Mouse (Mus musculus) heart, embryonic 14.5 days (tissue): ENCODE data around the gene Stat4. TPM values are rescaled to one million over a fixed set of nuclear protein-coding genes. Genes with fewer than 3 reads are reported as not detected.

Experiments used
- ATAC-seq: fragments of 200-750 bp; cut with Nextera tagmentation; 2 replicates; pipeline ENCODE4 v1.8.0; 2017; ENCODE audit warnings: low read depth, moderate TSS enrichment; ENCODE audit not compliant: insufficient number of reproducible peaks, insufficient read depth, low FRiP score
- H3K27ac ChIP-seq, 2 experiments: fragments of 200-500 bp in 1 of 2; fragments of 300-500 bp in 1 of 2; sonication (generic) in 1 of 2; replicated peaks in 1 of 2; 2 replicates each; pipeline ENCODE4 v1.5.1; 2012 to 2014; ENCODE audit warnings: low read depth in 2 of 2, low read length in 2 of 2, control low read depth in 1 of 2, mild to moderate bottlenecking in 1 of 2, mixed read lengths in 1 of 2; ENCODE audit not compliant: control insufficient read depth in 1 of 2, insufficient read depth in 1 of 2
- H3K27me3 ChIP-seq: fragments of 300-500 bp; sonication (generic); 2 replicates; pipeline ENCODE4 v1.6.1; 2014; ENCODE audit warnings: mild to moderate bottlenecking, low read length, control low read depth; ENCODE audit not compliant: control insufficient read depth, insufficient read depth
- H3K36me3 ChIP-seq: fragments of 300-500 bp; sonication (generic); 2 replicates; pipeline ENCODE4 v1.6.1; 2014; ENCODE audit warnings: mild to moderate bottlenecking, control low read depth, low read length, mixed read lengths; ENCODE audit not compliant: control insufficient read depth, insufficient read depth
- H3K4me1 ChIP-seq, 2 experiments: fragments of 200-500 bp in 1 of 2; fragments of 300-500 bp in 1 of 2; sonication (generic) in 1 of 2; 2 replicates each; pipeline ENCODE4 v1.6.1; 2012 to 2014; ENCODE audit warnings: low read length in 2 of 2, control low read depth in 1 of 2, mixed read lengths in 1 of 2; ENCODE audit not compliant: control insufficient read depth in 2 of 2, insufficient read depth in 2 of 2
- H3K4me2 ChIP-seq: fragments of 300-500 bp; sonication (generic); 2 replicates; pipeline ENCODE4 v1.6.1; 2014; ENCODE audit warnings: mild to moderate bottlenecking, low read length
- H3K4me3 ChIP-seq, 2 experiments: fragments of 200-500 bp in 1 of 2; fragments of 300-500 bp in 1 of 2; sonication (generic) in 1 of 2; 2 replicates each; pipeline ENCODE4 v1.5.1; 2012 to 2014; ENCODE audit warnings: low read length in 2 of 2, mild to moderate bottlenecking in 2 of 2, control low read depth in 1 of 2, low read depth in 1 of 2, moderate library complexity in 1 of 2; ENCODE audit not compliant: control insufficient read depth in 1 of 2, insufficient read depth in 1 of 2
- H3K9ac ChIP-seq: fragments of 300-500 bp; sonication (generic); 2 replicates; pipeline ENCODE4 v1.6.1; 2014; ENCODE audit warnings: mild to moderate bottlenecking, low read length
- H3K9me3 ChIP-seq: fragments of 300-500 bp; sonication (generic); 2 replicates; pipeline ENCODE4 v1.6.1; 2016; ENCODE audit warnings: low read length, control low read depth; ENCODE audit not compliant: control insufficient read depth
- WGBS: fragments of 180-500 bp; shearing (Covaris S2); extraction: QIAGEN DNeasy Blood & Tissue Kit; methylation state at CpG from one replicate; pipeline ENCODE4 v1.1.7; 2014; 5-methylcytosine and 5-hydroxymethylcytosine counted together
- polyA plus RNA-seq: library from polyadenylated mRNA; unstranded; fragments of >200 nt; fragmentation: Nextera tagmentation; extraction: Ambion mirVana; gene quantifications from 2 replicates; pipeline ENCODE4 v1.2.1, GENCODE M21; 2014

Gene Stat4
- polyA plus RNA-seq, 1 experiment from 2014 or later = 2.4 TPM

DNA sequence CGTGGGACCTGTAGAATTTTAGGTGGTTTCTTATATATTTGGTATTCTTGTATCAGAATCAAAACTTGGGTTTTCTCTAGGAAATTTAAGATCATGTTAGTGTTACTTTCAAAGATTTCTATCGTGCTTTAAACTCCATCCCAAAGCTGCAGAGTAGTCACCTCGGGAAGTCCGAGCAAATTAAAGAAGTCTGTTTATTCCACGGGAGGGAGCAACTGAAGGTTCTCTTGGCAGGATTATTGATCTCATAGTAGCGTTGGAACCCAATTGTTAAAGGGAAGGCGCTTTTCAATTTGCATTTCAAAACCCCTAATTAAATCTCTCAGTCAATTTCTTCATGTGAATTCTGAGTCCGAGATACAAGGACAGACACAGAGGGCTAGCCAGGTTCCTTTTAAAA, 93.4 kb downstream of the Stat4 start:
- Histone ChIP-seq H3K27ac (no peak overlapping the region), H3K36me3 (no peaks in the 10 kb centered on the region), H3K9ac (no peak overlapping the region), H3K9me3 (no peaks in the 10 kb centered on the region), H3K4me3 (no peak overlapping the region), H3K4me1 (no peaks in the 10 kb centered on the region), H3K27me3 (no peaks in the 10 kb centered on the region), H3K4me2 (no peak overlapping the region)
- no peak for ATAC-seq
- 35% methylated on average over 8 of the region's 8 CpGs for WGBS

DNA sequence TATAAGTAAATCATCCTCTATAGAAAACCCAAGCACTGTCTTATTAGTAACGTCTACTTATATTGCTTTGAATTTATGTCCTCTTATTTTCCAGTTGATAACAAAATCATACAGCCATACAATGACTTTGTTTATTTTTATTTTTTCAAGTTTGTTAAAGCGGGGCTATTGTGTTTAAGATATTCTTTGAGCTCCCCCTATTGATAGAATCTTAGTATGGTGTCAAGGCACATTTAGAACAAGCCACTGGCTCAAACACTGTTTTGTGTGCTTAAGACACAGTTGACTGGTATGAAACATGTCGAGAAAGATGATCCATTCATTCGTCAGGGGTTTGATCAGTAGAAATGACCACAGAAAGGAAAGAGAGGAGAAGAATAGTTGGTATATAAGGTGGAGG, 99.3 kb downstream of the Stat4 start:
- Histone ChIP-seq H3K4me1 (no peaks in the 10 kb centered on the region), H3K27ac (no peak overlapping the region), H3K27me3 (no peaks in the 10 kb centered on the region), H3K9me3 (no peaks in the 10 kb centered on the region), H3K36me3 (no peaks in the 10 kb centered on the region), H3K4me2 (no peak overlapping the region), H3K9ac (no peak overlapping the region), H3K4me3 (no peak overlapping the region)
- no peak for ATAC-seq
- WGBS = 22% methylated on average over 4 of the region's 4 CpGs

DNA sequence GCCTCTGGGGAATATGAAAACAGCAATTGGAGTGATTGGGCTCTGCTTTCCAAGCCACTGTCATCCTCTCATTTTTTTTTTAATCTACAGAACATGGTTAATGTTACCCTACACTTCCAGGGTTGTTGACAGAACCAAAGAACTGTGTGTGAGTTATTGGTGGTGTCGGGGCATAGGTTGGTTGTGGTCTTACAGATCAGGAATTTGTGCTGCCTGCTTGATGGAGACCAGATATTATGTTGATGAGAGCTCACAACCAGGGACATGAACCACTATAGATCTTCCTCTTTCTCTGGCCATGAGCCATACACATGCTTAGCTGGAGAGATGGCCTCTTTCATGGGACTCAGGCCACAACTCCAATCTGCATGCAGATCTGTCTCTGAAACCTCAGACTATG, 100.2 kb downstream of the Stat4 start:
- no peaks in the 10 kb centered on the region for H3K27me3 ChIP-seq
- no peak overlapping the region for H3K9ac ChIP-seq
- no peaks in the 10 kb centered on the region for H3K36me3 ChIP-seq
- H3K4me1 ChIP-seq = no peaks in the 10 kb centered on the region
- no peak overlapping the region for H3K4me2 ChIP-seq
- 46% methylated on average over 1 of the region's 1 CpGs for WGBS
- H3K4me3 ChIP-seq = no peak overlapping the region
- no peaks in the 10 kb centered on the region for H3K9me3 ChIP-seq
- no peak overlapping the region for H3K27ac ChIP-seq
- ATAC-seq = no peak

DNA sequence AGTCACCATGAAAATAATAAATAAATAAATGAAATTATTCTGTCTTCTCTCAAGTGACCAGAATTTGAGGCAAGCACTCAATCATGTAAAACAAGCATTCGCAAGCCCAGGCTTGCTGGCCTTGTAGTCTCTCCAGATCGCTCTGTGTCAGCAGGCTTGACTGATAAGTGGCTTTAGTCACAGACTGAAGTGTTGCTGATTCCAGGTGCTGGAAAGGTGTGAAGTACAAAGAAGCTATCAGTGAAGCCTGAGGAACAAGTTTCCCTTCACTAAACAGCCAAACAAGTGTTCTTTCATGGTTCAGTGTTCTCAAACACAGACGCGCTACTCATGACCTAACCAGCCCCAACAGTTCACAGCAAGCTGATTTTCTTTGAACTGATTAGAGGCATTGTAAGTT, 101.7 kb downstream of the Stat4 start:
- H3K27ac ChIP-seq = no peak overlapping the region
- H3K4me1 ChIP-seq = no peaks in the 10 kb centered on the region
- no peak overlapping the region for H3K4me2 ChIP-seq
- no peak overlapping the region for H3K4me3 ChIP-seq
- no peak overlapping the region for H3K9ac ChIP-seq
- 47% methylated on average over 4 of the region's 4 CpGs for WGBS
- no peaks in the 10 kb centered on the region for H3K36me3 ChIP-seq
- no peaks in the 10 kb centered on the region for H3K9me3 ChIP-seq
- no peak for ATAC-seq
- no peaks in the 10 kb centered on the region for H3K27me3 ChIP-seq

DNA sequence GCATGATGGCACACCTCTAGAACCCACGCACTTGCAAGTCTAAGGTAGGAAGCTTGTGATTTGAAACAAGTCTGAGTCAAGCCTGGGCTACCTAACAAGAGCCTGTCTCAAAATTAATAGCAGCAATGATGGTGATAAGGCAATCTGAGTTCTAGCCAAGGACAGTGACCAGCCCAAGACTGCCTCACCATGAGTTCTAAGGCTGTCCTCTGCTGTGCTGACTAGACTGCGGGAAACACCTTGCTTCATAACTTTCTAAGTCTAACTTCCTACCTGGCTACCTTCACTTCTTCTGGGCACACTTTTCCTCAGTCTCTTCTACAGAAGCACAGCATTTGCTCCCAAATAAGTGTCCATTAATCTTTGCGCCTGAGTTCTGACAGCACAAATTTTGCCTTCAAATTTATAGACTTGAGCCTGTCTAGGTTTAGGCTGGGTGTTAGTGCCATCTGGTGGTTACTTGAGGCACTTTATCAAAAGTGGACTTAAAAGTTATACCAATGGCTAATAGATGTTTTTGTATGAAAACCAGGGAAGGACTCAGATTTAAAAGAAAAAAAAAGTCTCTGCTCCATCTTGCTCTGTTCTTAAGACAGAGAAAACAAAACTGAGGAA, 111.8 kb downstream of the Stat4 start:
- WGBS = 78% methylated on average over 3 of the region's 3 CpGs
- Histone ChIP-seq H3K27ac (no peak overlapping the region), H3K9ac (no peak overlapping the region), H3K4me2 (no peak overlapping the region), H3K4me3 (no peak overlapping the region), H3K9me3 (no peaks in the 10 kb centered on the region), H3K4me1 (no peaks in the 10 kb centered on the region), H3K27me3 (no peaks in the 10 kb centered on the region), H3K36me3 (no peaks in the 10 kb centered on the region)
- ATAC-seq = no peak

DNA sequence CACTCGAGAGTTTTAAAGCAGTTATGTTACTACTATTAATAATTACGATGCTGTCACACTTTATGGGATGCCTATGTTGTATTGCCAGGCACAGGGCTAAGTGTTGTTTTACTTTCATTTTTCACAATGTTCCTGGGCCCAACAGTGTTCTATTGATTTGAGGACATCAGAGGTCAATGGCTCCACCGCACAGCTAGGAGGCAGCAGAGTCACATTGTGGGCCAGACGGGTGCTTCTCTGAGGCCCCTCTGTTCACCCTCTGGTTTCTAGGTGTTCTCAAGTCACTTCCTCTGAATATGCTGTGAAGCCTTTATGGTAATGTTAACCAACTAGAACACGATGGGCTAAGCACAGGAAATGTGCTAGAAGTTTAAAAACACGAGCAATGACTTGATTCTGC, 113.5 kb downstream of the Stat4 start:
- ATAC-seq = no peak
- 70% methylated on average over 6 of the region's 6 CpGs for WGBS
- no peaks in the 10 kb centered on the region for H3K36me3 ChIP-seq
- H3K4me1 ChIP-seq = no peaks in the 10 kb centered on the region
- no peak overlapping the region for H3K4me3 ChIP-seq
- no peak overlapping the region for H3K27ac ChIP-seq
- no peaks in the 10 kb centered on the region for H3K27me3 ChIP-seq
- H3K4me2 ChIP-seq = no peak overlapping the region
- no peaks in the 10 kb centered on the region for H3K9me3 ChIP-seq
- no peak overlapping the region for H3K9ac ChIP-seq

DNA sequence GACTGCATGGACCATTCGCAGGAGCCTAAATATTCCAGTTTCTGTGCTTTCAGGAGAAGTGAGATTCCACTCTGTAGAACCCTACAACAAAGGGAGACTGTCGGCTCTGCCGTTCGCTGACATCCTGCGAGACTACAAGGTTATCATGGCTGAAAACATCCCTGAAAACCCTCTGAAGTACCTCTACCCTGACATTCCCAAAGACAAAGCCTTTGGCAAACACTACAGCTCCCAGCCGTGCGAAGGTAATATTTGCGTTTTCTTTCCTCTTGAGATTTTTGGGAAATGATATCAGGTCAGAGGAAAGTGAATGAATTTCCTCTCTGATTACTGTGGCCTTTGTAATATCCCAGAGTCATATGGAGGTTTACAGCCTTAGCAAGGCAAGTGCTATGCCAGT, 115.8 kb downstream of the Stat4 start:
- H3K4me3 ChIP-seq = no peak overlapping the region
- no peak for ATAC-seq
- H3K36me3 ChIP-seq = no peaks in the 10 kb centered on the region
- no peak overlapping the region for H3K27ac ChIP-seq
- H3K27me3 ChIP-seq = no peaks in the 10 kb centered on the region
- H3K9ac ChIP-seq = no peak overlapping the region
- 68% methylated on average over 8 of the region's 8 CpGs for WGBS
- H3K4me2 ChIP-seq = no peak overlapping the region
- H3K9me3 ChIP-seq = no peaks in the 10 kb centered on the region
- no peaks in the 10 kb centered on the region for H3K4me1 ChIP-seq

DNA sequence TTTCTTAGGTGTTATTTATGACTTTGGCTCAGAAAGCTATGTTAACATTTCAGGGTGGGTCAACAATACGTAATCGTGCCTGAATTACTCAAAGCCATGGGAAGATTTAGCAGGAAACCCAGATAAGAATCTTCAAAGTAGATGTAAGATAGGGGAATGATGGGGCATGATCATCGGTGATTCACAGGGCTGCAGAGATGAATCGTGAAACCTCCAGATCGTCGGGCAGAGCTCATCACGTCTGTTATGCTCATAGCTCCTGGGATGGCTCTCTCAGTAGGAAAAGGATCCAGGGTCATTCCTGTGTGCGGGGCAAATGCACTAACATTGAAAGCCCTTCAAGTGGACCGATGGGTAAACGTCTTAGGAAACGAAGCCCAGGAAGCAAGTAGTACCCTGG, 120.3 kb downstream of the Stat4 start:
- H3K4me2 ChIP-seq = no peak overlapping the region
- H3K9ac ChIP-seq = no peak overlapping the region
- no peaks in the 10 kb centered on the region for H3K27me3 ChIP-seq
- H3K4me3 ChIP-seq = no peak overlapping the region
- H3K27ac ChIP-seq = no peak overlapping the region
- WGBS = 82% methylated on average over 11 of the region's 11 CpGs
- no peaks in the 10 kb centered on the region for H3K4me1 ChIP-seq
- H3K36me3 ChIP-seq = no peaks in the 10 kb centered on the region
- H3K9me3 ChIP-seq = no peaks in the 10 kb centered on the region
- no peak for ATAC-seq
